Mouse (Mus musculus) inflammation-experienced regulatory T-cells, adult 6 months (primary cell): ENCODE results near the gene Cyp2j7. TPM values are rescaled to one million over a fixed set of nuclear protein-coding genes. Genes with fewer than 3 reads are reported as not detected.
"Not testable (repeated sequence)": the region's sequence is repeated elsewhere in the genome, so short reads cannot be mapped to it uniquely, and the experiment has no call there.

Source experiments
- ATAC-seq: one replicate; pipeline ENCODE4 v1.8.0; 2017
- polyA plus RNA-seq, 3 experiments: library from polyadenylated mRNA; unstranded; fragments of 100-300 nt; shearing (Covaris generic); gene quantifications; one replicate each; pipeline ENCODE4 v1.2.1; 2017

The Cyp2j7 gene
- polyA plus RNA-seq, result not detected

DNA sequence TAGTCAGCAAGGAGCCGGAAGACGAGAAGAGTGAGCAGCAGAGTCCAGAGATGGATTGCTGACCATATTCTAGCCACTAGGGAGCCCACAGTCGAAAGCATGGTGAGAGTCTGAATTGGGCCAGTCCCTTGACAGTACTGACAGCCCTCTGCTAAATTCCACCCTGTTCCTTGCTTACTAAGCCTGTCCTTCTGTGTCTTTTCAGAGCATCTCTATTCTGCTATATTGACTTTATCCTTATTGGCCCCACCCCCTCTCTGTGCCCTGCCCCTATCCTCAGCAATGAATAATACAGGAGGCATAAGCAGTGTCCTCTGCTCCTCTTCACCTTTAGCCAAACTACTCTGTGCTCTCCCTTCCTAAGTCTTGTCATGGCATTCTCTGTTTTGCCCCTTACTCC lies at the start of gene Cyp2j7:
Gene Cyp2j7 (minus strand): TSS at position 101 of the 400 bp plus-strand sequence.
- ATAC-seq, result no peak

DNA sequence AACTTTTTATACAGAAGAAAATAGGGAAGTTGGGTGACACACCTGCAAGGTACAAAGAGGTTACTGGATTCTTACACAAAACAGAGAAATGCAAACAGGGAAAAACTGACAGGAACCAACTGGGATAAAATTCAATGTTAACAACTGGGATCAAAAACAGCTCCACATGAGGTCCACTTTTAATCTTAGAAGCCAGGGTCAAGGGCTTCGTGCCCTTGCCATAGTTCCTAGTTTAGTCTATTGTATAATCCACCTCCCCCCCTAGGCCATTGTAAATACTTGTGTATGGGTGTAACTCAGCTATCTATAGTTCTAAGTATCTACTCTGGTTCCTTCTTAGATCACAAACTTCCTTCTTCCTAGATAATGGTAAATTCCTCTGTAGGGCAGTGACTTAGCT lies 40.4 kb upstream of the Cyp2j7 start:
- ATAC-seq, result not testable (repeated sequence)

DNA sequence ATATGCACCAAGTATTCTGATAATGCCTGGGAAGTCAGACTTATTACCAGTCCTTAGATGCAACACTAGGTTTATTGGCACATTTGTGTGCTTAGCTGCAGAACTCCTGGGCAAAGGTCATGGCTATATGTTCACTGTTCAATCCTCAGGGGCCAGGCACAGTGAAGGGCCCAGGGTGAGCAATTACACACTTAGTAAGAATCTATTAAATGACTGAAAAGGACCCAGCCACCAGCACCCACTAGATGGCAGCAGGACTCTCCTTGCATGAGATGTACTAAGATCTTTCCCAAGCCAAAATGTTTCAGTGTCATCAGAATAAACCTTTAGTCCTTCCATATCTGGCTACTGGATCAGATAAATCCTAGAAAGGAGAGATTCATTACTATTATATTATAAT lies 37.4 kb upstream of the Cyp2j7 start:
- no peak for ATAC-seq

DNA sequence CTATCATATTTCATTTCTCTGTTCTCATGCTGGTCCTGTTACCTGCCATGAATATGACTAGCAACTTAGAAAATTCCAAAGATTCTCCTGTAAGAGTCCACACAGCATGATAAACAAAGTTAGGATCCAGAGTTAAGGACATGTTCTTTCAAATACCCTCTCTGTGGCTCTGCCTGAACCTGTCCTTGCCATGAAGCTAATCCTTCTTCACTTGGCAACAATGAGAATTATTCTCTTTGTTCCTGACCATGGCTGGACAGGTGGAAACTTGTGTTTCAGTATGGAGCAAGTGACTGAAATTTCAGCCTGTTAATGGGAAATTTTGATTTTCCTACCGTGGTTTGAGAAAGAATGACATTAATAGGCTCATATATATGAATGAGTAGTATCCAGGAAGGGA lies 39.8 kb downstream of the Cyp2j7 start:
- ATAC-seq, result no peak

DNA sequence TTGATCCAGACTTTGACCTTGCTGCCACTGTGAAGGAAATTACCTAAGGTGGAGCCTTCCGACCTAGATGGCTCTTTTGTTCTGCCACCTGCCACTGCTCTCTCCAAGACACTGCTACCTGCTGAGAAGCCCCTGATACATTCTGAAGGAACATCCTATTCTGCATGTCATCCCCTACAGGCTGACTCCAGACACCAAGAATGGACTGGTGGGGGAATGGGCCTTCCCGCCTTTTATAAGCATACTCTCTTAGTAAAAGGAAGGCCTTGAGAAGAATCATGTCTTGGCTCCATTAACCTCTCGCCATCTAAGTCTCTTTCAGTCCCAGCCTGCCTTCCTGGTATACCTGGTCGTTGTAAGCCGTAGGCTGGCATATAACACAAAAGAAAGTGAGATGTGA lies 47.1 kb downstream of the Cyp2j7 start:
- ATAC-seq, result not testable (repeated sequence)

DNA sequence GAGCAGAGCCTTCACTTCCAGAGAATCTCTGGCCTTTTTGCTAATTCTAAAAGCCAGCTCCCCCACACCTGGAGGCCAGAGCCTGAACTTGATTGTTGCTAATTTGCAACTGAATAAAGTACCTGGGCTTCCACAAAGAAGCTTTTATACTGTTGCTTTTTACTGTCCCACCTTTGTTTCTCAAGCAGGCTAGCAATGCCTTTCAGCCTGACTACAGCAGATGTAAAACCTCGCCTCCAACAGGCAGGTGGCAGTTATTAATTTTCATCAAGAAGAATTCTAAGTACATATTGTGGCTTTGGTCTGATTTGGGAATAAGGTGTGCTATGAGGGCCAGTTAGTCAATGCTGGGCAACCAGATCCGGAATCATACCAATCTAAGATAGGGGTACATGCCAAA lies 47.8 kb downstream of the Cyp2j7 start:
- ATAC-seq, result not testable (repeated sequence)

DNA sequence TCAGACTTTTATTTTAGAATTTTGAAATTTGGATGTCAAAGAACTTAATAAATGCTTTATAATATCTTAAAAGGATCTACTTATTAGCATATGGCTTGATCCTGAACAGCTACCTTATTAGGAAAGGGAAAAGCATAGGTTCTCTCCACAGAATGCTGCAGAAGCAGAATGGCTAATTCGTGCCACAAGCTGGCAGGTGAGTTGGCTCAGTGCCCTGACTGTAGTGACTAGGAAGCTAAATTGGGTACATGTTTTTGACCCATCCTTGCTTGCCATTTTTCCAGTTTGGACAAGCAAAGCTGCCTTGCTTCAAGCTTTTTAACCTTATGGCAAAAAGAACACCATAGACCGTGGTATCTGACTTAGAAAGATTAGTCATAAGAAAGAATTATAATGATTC lies 48.3 kb downstream of the Cyp2j7 start:
- not testable (repeated sequence) for ATAC-seq

DNA sequence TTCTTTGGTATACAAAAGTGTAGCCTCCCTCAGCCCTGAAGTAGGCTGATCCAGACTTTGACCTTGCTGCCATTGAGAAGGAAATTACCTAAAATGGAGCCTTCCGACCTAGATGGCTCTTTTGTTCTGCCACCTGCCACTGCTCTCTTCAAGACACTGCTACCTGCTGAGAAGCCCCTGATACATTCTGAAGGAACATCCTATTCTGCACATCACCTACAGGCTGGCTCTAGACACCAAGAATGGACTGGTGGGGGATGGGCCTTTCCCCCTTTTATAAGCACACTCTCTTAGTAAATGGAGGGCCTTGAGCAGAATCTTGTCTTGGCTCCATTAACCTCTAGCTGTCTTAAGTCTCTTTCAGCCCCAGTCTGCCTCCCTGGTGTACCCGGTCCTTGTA lies 51.7 kb downstream of the Cyp2j7 start:
- not testable (repeated sequence) for ATAC-seq

DNA sequence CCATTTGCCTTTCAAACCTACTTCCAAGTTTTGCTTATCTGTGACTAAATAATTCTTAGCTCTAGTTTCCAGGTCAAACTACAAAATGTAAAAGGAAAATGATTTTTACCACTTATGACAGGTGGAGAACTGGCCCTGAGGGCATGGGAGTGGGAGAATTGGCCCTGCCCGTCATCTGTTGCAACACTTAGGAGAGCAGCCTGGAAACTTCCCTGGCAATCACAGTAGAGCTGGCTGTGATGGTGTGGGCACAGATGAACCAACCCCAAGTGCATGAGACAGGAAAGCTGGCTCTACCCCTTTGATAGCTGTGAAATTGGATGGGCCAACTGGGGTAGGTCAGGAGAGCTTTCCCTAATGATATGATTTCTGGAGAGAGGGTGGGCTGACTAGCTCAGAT lies 73.6 kb downstream of the Cyp2j7 start:
- ATAC-seq, result no peak

DNA sequence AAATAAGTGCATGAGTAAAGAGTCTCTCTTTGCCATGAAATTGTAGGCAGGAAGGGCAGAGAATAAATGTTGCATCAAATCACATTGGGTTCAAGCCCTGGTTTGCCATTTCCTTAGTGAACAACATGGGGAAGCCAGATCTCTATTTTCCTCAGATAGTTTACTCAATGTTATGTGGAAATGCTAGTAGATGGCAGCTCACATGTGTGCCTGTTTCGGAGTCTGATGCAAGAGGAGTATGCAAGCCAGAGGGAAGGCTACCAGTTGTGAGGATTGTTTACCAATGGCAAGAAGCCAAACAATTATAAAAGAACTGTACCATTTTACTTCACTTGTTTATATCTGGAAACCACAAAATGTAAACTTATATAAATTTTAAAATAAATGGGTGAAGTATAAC lies 74.9 kb downstream of the Cyp2j7 start:
- ATAC-seq, result no peak

Other genes starting within 250 kb of the Cyp2j7 start
- not detected for gene Cyp2j13, start 159.1 kb downstream of the Cyp2j7 start, polyA plus RNA-seq
- gene Cyp2j12, start 95.5 kb downstream of the Cyp2j7 start, polyA plus RNA-seq, result not detected
- gene Cyp2j11, start 112.0 kb upstream of the Cyp2j7 start, polyA plus RNA-seq, result not detected